Mouse (Mus musculus): ENCODE results near the gene Gm26920.

DNA sequence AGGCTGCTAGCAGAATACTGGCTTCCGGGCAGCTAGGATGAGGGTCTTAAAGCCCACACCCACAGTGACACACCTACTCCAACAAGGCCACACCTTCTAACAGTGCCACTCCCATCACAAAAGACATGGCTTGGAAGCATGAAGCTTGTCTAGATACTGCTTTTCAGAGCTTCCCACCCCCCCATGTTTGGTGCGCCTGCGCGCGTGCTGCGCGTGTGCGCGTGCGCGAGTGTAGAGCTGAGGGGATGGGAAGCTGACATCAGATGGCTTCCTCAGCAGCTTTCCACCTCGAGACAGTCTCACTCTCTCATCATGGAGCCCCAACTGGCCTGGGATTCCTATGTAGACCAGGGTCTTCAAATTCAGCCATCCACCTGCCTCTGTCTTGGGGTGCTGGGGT lies 55.9 kb downstream of the Gm26920 start:
- TF ChIP-seq CTCF (IDR thresholded peaks at IDR 0.05; ENCODE audit: control insufficient read depth, insufficient read depth, insufficient replicate concordance, low read depth, low read length) (no peak), POLR2A (IDR thresholded peaks at IDR 0.05; ENCODE audit: control insufficient read depth, low read depth, low read length) (no peak)
